Mouse (Mus musculus): ENCODE measurements at regions not wholly inside any gene's neighbourhood (a gene's known extent, or its start where the extent isn't known, plus 50 kb on each side); places are given as distances from the start of the nearest gene placed in this dataset.

DNA sequence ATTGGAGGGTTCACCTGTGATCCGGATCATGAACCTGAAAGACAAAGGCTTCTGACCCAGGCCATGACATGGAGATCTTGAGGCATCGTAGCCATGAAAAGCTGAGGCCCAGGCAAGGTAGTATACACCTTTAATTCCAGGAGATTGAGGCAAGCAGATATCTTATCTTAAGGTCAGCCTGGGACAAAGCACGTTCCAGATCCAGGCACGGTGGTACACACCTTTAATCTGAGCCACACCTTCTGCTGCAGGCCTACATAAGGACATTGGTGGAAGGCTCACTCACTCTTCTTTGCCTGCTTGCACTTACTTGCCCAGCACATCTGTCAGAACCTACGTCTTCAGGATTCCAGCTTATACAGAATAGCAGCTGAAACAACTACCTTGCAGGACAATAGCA lies 93.0 kb upstream of the Cxadr start:
- 91% methylated on average over 5 of the region's 5 CpGs for WGBS
- no peaks in the 10 kb centered on the region for H3K4me1 ChIP-seq
- DNase-seq (ENCODE audit: low spot score) = no peak
- H3K4me3 ChIP-seq = no peak overlapping the region
- H3K9me3 ChIP-seq (replicated peaks) = no peaks in the 10 kb centered on the region
- no peaks in the 10 kb centered on the region for H3K27me3 ChIP-seq (ENCODE audit: low read depth, poor library complexity, severe bottlenecking)
- H3K36me3 ChIP-seq = no peaks in the 10 kb centered on the region
- H3K27ac ChIP-seq (replicated peaks) = no peak overlapping the region

DNA sequence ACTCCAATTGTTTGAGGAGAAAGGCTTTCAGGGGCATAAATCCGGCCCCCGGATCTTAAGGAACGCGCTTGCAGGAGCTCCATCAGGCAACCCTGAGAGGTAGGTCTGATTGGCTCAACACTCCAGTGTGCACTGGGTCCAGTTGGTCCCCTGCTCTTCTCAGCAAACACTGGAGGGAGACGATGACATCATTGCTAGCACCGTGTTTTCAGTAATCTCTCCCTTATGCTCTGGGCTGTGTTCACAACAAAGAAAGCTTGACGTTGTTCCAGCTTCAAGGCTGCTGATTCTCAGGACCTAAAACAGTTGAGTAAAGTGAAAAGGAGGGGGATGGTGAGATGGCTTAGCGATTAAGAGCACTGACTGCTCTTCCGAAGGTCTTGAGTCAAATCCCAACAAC lies 97.0 kb upstream of the Cxadr start:
- no peak overlapping the region for H3K4me3 ChIP-seq
- 79% methylated on average over 9 of the region's 9 CpGs for WGBS
- H3K4me1 ChIP-seq = no peaks in the 10 kb centered on the region
- H3K36me3 ChIP-seq = no peaks in the 10 kb centered on the region
- no peak for DNase-seq (ENCODE audit: low spot score)
- H3K27ac ChIP-seq (replicated peaks) = no peak overlapping the region
- no peaks in the 10 kb centered on the region for H3K27me3 ChIP-seq (ENCODE audit: low read depth, poor library complexity, severe bottlenecking)
- no peaks in the 10 kb centered on the region for H3K9me3 ChIP-seq (replicated peaks)

DNA sequence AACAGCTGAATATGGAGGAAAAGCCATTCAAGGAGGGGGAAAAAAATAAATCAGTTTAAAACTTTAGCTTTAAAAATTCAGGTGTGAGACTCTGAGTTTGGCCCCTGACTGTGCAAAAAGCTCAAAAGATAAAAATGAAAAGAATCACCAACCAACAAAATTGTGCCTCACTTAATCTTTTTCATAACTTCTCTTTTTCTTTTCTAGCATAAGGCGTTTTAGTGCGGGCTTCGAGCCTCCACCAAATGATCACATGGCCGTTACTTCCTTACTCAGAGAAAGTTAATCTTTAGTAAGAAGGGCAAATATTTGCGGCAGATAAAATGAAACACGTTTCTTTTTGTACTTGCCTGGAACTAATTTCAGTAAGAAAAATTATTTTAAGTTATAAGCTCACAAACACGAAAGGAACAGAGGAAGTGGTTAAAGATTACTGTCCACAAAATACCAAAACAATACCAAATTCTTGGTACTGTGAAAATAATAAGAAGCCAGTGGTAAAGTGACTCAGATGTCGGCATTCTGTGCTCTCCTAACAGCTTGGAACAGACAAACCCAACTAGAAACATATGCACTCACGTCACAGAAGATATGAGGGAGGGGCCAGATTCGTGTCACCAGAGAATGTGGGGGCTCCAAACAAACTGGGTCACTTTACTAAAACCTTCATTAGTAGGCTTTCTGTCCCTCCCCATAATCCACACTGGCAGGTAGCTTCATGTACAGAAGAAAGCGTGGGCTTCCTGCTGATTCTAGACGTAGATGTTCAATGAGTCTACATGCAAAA lies 101.1 kb upstream of the Cxadr start:
- 85% methylated on average over 12 of the region's 12 CpGs for WGBS
- no peaks in the 10 kb centered on the region for H3K27me3 ChIP-seq (ENCODE audit: low read depth, poor library complexity, severe bottlenecking)
- no peak overlapping the region for H3K27ac ChIP-seq (replicated peaks)
- H3K9me3 ChIP-seq (replicated peaks) = no peaks in the 10 kb centered on the region
- DNase-seq (ENCODE audit: low spot score) = no peak
- no peaks in the 10 kb centered on the region for H3K4me1 ChIP-seq
- no peaks in the 10 kb centered on the region for H3K36me3 ChIP-seq
- H3K4me3 ChIP-seq = no peak overlapping the region

DNA sequence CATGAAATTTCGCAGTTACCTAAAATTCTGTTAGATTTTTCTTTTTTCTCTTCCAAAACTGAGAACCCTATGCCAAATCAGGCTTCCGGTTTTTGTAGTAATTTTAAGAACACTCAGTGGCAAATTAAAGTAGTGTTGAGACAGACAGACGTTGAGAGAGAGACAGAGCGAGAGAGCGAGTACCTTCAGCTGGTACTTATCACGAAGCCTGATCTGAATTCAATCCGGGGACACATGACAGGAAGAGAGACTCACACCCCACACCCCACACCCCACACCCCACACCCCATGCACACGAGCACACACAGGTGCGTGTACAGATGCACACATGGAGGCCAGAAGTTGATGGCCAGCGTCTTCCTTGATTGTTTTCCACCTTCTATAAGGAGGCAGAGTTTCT lies 102.0 kb upstream of the Cxadr start:
- no peaks in the 10 kb centered on the region for H3K27me3 ChIP-seq (ENCODE audit: low read depth, poor library complexity, severe bottlenecking)
- WGBS = 84% methylated on average over 10 of the region's 10 CpGs
- no peak for DNase-seq (ENCODE audit: low spot score)
- no peak overlapping the region for H3K27ac ChIP-seq (replicated peaks)
- no peak overlapping the region for H3K4me3 ChIP-seq
- H3K36me3 ChIP-seq = no peaks in the 10 kb centered on the region
- H3K9me3 ChIP-seq (replicated peaks) = no peaks in the 10 kb centered on the region
- H3K4me1 ChIP-seq = no peaks in the 10 kb centered on the region

DNA sequence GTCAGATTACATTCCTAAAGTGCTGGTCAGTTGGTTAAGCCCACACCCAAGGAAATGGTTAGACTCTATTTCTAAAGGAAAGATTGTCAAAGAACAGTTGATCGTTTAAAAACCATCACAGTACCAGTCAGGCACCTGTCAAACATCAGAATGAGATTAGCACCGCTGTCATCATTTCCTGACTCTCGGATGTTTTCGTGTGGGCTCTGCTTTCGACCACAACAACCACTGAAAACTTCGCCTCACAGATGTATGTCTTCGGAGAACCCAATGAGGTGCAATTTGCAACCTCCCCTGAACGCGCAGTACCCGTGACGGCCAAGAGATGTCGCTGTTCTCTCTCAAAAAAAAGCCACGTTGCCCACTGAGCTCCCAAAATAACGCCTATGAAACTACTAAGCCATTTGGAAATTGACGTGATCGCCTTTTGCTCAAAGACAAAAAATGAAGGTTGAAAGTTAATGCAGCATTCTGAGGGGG lies 102.6 kb upstream of the Cxadr start:
- H3K36me3 ChIP-seq = no peaks in the 10 kb centered on the region
- H3K4me1 ChIP-seq = no peaks in the 10 kb centered on the region
- H3K27me3 ChIP-seq (ENCODE audit: low read depth, poor library complexity, severe bottlenecking) = no peaks in the 10 kb centered on the region
- WGBS = 12% methylated on average over 16 of the region's 16 CpGs
- peak; percentile 83 for DNase-seq (ENCODE audit: low spot score)
- no peaks in the 10 kb centered on the region for H3K9me3 ChIP-seq (replicated peaks)
- H3K27ac ChIP-seq (replicated peaks) = no peak overlapping the region
- no peak overlapping the region for H3K4me3 ChIP-seq

DNA sequence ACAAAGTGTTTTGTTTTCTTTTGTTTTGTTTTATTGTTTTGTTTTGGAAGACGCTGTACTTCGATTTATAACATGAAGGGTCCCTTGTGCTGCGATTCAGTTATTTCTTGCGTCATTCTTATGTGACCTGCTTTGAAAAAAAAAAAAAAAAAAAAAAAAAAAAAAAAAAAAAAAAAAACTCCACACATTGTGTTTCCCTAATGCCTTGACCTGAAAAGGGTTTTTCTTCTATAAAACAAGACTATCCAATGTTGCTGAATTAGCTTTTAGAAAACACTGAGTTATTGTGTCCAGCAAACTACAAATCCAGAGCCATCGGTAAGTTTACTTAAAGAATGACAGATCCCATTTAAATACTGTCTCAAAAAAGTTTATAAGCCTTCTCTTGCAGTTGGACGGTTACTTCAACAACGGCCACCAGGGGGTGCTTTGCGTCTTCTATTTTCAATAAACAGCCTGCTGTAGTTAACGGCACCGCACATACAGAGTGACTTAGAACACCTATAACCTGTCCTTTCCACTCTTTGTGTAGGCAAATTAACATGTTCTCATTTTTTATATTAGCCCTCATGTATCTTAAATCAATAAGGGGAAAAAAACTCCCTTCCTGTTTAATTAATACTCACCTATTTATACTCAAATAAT lies 103.9 kb upstream of the Cxadr start:
- Histone ChIP-seq H3K9me3 (replicated peaks) (no peaks in the 10 kb centered on the region), H3K27ac (replicated peaks) (no peak overlapping the region), H3K27me3 (ENCODE audit: low read depth, poor library complexity, severe bottlenecking) (no peaks in the 10 kb centered on the region), H3K36me3 (no peaks in the 10 kb centered on the region), H3K4me1 (no peaks in the 10 kb centered on the region), H3K4me3 (no peak overlapping the region)
- DNase-seq (ENCODE audit: low spot score) = peak; percentile 79
- WGBS = 18% methylated on average over 10 of the region's 10 CpGs

DNA sequence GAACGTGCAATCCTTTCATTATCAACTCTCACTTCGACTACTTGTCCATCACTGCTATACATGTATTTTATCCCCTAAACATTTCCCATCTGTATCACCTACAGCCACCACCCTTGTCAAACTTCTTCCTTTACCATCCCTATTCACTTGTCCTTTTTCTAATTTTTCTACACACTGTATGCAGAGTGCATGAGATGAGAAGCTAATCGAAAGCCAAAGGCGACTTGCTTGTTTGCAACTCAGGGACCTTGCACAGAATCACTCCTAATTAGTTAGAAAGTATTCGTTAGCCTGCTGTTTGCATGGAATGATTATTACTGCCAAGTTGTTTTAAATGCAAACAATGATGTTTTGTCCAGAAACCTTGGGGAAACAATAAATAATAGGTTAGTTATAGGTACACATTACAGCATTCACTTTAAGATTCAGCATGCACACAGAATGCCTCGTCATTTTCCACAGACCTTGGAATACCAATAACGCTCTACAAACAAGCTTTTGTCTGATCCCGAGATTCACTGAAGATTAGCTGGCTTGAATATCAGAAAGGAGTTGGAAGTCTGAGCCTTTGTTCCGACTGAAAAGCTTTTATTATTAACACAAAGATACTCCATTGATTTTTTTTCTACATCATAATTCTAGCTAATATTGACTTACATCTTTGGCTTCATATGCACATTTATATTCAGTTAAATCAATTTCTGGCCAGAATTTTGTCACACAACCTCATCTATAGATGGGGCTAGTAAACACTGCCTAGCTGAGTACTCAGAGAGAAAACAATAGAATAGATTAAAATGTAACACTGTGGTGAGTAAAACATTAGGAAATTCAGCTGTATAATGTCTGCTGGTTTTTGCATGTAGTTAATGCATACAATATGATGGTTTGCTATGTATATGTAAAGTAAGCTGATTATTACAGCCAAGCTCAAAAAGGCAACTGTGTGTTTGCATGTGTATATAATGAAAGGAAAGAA lies 130.4 kb upstream of the Cxadr start:
- H3K4me1 ChIP-seq = peaks cover 4% of the 10 kb centered on the region; the same call in 1 of the 2 replicates
- H3K36me3 ChIP-seq = no peaks in the 10 kb centered on the region
- no peaks in the 10 kb centered on the region for H3K27me3 ChIP-seq (ENCODE audit: low read depth, poor library complexity, severe bottlenecking)
- H3K27ac ChIP-seq (replicated peaks) = no peak overlapping the region; the same call in 1 of the 2 replicates
- 78% methylated on average over 9 of the region's 9 CpGs for WGBS
- no peaks in the 10 kb centered on the region for H3K9me3 ChIP-seq (replicated peaks)
- H3K4me3 ChIP-seq = no peak overlapping the region
- DNase-seq (ENCODE audit: low spot score) = no peak

DNA sequence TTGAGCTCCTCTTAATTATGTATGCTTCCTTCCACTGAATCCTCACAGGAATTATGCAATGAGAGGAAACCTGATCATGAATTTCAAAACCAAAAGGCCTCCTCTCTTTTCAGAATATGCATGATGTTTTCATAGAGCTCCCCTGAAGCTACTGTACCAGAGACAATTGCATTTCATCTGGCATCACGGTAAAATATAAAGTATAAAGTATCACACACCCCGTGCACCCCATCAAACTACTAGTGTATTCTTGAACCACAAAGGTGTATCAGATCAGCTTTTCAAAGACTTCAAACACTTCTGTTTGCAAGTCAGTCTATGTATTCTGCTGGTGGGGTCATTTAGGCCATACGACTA lies 144.4 kb upstream of the Cxadr start:
- Histone ChIP-seq H3K27ac (replicated peaks) (peak overlapping the region; percentile 52; the same call in 1 of the 2 replicates), H3K27me3 (ENCODE audit: low read depth, poor library complexity, severe bottlenecking) (no peaks in the 10 kb centered on the region), H3K4me1 (peaks cover 6% of the 10 kb centered on the region; the same call in 1 of the 2 replicates), H3K36me3 (no peaks in the 10 kb centered on the region), H3K4me3 (no peak overlapping the region), H3K9me3 (replicated peaks) (no peaks in the 10 kb centered on the region)
- WGBS = 78% methylated on average over 3 of the region's 3 CpGs
- DNase-seq (ENCODE audit: low spot score) = no peak

DNA sequence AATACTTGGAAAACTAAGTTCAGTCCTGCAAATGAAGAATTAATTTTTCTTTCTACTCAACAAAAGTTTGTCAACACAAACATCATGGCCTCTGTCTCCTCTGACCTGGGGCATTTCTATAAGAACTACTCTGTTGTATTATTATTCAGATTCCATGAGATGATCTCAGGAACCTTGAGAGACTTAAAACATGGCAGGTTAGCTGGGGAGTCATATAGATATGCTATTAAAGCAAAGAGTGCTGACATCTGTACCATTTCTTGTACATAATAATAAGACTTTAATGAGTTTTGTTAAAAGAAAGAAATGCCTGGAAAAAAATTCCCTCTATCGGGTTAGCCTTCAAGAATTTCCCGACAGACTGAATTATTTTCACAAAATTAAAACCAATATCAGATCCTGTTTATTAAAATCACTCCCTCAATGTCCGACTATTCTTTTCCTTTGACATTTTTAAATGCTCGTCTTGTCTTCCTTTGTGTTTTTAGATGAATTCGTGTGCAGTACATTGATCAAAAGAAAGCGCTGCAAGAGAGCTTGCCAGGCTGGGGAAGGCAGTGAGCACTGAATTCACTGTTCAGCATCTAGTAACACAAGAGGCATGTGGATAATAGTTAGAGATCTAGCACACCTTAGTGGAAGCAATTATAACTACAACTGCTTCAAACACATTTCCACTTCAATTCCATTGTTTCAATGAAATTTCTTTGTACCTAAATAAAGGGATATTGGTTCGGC lies 145.0 kb upstream of the Cxadr start:
- Histone ChIP-seq H3K27ac (replicated peaks) (peak overlapping the region; percentile 55; the same call in 1 of the 2 replicates), H3K27me3 (ENCODE audit: low read depth, poor library complexity, severe bottlenecking) (no peaks in the 10 kb centered on the region), H3K9me3 (replicated peaks) (no peaks in the 10 kb centered on the region), H3K36me3 (no peaks in the 10 kb centered on the region), H3K4me1 (peaks cover 6% of the 10 kb centered on the region; the same call in 1 of the 2 replicates), H3K4me3 (no peak overlapping the region)
- 48% methylated on average over 7 of the region's 7 CpGs for WGBS
- no peak for DNase-seq (ENCODE audit: low spot score)

DNA sequence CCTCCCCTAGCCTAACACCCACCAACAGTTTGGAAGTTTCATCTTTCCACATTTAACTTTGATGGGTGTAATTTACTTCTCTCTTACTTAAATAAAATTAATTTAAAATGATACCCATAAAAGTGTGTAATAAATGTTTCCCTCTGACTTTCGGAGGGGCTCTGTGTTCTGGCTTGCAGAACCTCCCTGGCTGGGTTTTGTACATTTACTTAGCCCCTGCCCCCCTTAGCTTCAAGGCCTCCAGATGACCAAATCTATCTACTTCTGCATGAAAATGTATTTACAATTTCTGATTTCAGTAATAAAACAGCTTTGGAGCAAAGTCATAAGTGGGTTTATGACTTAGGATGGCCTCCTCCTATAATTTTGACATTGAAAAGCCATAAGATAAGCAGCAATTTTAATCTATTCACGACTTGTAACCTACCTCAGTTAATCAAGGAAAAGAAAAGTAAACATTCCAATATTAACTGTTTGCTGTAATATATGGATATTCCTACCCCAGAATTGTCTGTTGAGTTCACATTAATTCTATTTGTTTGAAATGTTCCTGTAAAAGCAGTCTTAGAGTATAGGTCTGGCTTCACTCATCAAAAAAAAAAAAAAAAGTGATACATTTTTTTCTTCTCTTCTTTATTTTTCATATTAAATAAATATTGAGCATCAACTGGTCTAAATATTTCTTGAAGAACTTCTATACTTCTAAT lies 147.2 kb upstream of the Cxadr start:
- Histone ChIP-seq H3K27ac (replicated peaks) (no peak overlapping the region), H3K9me3 (replicated peaks) (no peaks in the 10 kb centered on the region), H3K36me3 (no peaks in the 10 kb centered on the region), H3K4me1 (peaks cover 6% of the 10 kb centered on the region; the same call in 1 of the 2 replicates), H3K4me3 (no peak overlapping the region), H3K27me3 (ENCODE audit: low read depth, poor library complexity, severe bottlenecking) (no peaks in the 10 kb centered on the region)
- no peak for DNase-seq (ENCODE audit: low spot score)
- WGBS = 80% methylated on average over 2 of the region's 2 CpGs

DNA sequence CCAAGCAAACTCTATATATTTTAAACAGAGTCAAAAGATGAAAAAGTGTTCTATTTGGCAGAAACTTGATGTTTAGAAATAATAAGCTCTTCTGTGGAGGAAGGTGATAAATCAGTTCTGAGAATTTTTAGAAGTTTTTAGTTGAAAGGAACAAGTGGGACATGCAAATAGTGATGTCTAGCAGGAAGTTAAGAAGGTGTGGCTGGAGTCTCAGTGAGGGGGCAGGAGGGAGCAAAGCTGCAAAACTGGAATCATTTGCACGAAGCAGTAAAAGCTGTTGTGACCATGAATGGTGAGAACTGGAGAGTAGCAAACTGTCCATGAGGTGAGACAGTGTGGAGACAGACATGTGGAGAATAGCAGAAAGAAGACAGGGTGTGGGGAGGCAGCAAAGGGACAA lies 157.1 kb upstream of the Cxadr start:
- Histone ChIP-seq H3K27ac (replicated peaks) (no peak overlapping the region), H3K27me3 (ENCODE audit: low read depth, poor library complexity, severe bottlenecking) (no peaks in the 10 kb centered on the region), H3K4me1 (no peaks in the 10 kb centered on the region), H3K36me3 (no peaks in the 10 kb centered on the region), H3K4me3 (no peak overlapping the region), H3K9me3 (replicated peaks) (no peaks in the 10 kb centered on the region)
- WGBS = 85% methylated on average over 1 of the region's 1 CpGs
- no peak for DNase-seq (ENCODE audit: low spot score)

Data from midbrain, embryonic 10.5 days (tissue).